Mouse (Mus musculus): Measurements from ENCODE around the gene Cntnap2.

GRCm38 (mm10) chr6:46398725-46399589 is 1339.8 kb downstream of the Cntnap2 start:
- TF ChIP-seq POLR2A (IDR thresholded peaks at IDR 0.05; ENCODE audit: insufficient read depth, low read depth, low read length) (no peak), CTCF (IDR thresholded peaks at IDR 0.05) (no peak), EP300 (IDR thresholded peaks at IDR 0.05; ENCODE audit: insufficient read depth, low read depth, low read length) (no peak)

Measured in heart, adult 2 months (tissue).